Mouse (Mus musculus): ENCODE data around the gene Stat5b. TPM values are rescaled to one million over a fixed set of nuclear protein-coding genes. Genes with fewer than 3 reads are reported as not detected.
"Not testable (repeated sequence)": the region's sequence is repeated elsewhere in the genome, so short reads cannot be mapped to it uniquely, and the experiment has no call there.

Gene Stat5b
- polyA plus RNA-seq, 1 experiment from 2014 or later = 19.8 TPM

DNA sequence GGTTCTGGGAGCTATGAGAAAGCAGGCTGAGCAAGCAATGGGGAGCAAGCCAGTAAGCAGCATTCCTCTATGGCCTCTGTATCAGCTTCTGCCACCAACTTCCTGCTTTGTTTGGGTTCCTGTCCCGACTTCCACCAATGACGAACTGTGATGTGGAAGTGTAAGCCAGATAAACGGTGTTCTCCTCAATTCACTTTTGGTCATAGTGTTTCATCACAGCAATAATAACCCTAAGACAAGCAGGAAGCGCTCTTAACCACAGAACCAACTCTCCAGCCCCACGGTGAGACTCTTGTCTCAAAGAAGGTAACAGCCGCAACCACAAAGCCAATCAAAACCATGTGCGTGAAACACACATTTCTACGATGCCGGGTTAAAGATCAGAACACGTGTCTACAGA, 46.1 kb downstream of the Stat5b start:
- peaks cover 31% of the 10 kb centered on the region; the same call in 1 of the 2 replicates for H3K36me3 ChIP-seq (ENCODE audit: control insufficient read depth, insufficient read depth, low read length)
- no peak overlapping the region for H3K4me2 ChIP-seq (replicated peaks; ENCODE audit: low read depth, low read length)
- H3K9ac ChIP-seq (ENCODE audit: low read depth, low read length) = no peak overlapping the region
- H3K27me3 ChIP-seq (ENCODE audit: control insufficient read depth, insufficient read depth, low read length) = no peaks in the 10 kb centered on the region
- no peak overlapping the region for H3K4me3 ChIP-seq (ENCODE audit: low read length)
- ATAC-seq (ENCODE audit: low FRiP score, low TSS enrichment) = no peak
- H3K27ac ChIP-seq (ENCODE audit: low read depth, low read length) = no peak overlapping the region
- 96% methylated on average over 10 of the region's 10 CpGs for WGBS
- no peaks in the 10 kb centered on the region for H3K4me1 ChIP-seq (ENCODE audit: control insufficient read depth, insufficient read depth, low read length)
- H3K9me3 ChIP-seq (ENCODE audit: control insufficient read depth, low read length) = no peaks in the 10 kb centered on the region

DNA sequence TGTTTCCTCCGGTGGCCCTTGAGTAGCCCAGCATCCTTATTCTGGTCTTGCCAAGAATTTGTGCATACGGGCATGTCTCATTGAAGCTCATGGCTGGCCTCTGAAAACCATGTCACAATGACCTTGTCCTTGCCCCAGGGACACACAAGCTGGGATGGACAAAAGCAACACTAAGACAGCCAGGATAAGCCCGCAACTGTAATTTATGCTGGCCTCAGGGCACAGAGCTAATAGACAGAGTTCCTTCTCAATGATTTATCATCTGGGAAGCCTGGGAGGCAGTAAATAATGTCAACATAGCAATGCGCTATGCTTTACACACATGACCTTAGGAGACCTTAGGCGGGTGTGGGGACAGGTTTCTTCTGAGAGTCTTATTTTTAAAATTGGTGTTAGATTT, 51.1 kb downstream of the Stat5b start:
- no peaks in the 10 kb centered on the region for H3K4me1 ChIP-seq (ENCODE audit: control insufficient read depth, insufficient read depth, low read length)
- H3K9ac ChIP-seq (ENCODE audit: low read depth, low read length) = no peak overlapping the region
- no peaks in the 10 kb centered on the region for H3K9me3 ChIP-seq (ENCODE audit: control insufficient read depth, low read length)
- no peak overlapping the region for H3K4me2 ChIP-seq (replicated peaks; ENCODE audit: low read depth, low read length)
- no peak overlapping the region for H3K4me3 ChIP-seq (ENCODE audit: low read length)
- H3K27ac ChIP-seq (ENCODE audit: low read depth, low read length) = no peak overlapping the region
- WGBS = 45% methylated on average over 5 of the region's 5 CpGs
- H3K27me3 ChIP-seq (ENCODE audit: control insufficient read depth, insufficient read depth, low read length) = no peaks in the 10 kb centered on the region
- no peak for ATAC-seq (ENCODE audit: low FRiP score, low TSS enrichment)
- H3K36me3 ChIP-seq (ENCODE audit: control insufficient read depth, insufficient read depth, low read length) = peaks cover 35% of the 10 kb centered on the region; the same call in 1 of the 2 replicates

DNA sequence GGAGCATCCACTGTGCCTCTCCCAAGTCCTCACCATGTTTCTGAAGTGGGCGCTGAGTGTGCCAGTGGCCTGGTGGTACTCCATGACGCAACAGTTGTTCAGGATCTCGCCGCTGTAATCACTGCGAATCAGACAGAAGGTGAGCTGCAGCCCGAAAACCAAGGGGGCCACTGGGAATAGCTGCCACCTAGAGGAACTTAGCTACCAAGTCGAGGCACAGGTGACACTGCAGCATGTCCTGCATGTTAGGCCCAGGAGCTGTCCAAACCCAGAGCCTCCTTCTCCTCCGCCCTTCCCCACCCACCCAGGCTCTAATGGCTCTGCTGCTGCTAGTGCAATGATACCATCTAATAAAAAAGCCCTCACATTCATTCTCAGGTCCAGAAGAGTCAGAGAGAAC, 53.9 kb downstream of the Stat5b start:
- ATAC-seq (ENCODE audit: low FRiP score, low TSS enrichment) = no peak
- 66% methylated on average over 8 of the region's 8 CpGs for WGBS
- H3K36me3 ChIP-seq (ENCODE audit: control insufficient read depth, insufficient read depth, low read length) = peaks cover 24% of the 10 kb centered on the region; the same call in 1 of the 2 replicates

DNA sequence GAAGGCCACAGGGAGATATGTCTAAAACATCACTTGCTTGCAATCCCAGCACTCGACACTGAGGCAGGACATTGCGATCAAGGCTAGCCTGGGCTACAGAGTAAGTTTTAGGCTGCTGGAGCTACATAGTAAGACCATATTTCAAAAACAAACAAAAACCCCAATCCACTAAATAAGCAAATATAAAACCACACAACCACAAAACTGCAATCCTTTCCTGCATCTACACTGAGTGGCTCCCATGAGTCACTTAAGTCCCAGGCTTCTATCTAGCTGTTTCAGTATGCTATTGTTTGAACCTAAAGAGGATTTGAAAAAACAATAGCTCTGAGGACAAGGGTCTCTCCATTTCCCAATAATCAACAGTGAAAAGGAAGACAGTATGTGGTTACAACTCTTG, 55.1 kb downstream of the Stat5b start:
- Histone ChIP-seq H3K36me3 (ENCODE audit: control insufficient read depth, insufficient read depth, low read length) (peaks cover 16% of the 10 kb centered on the region; the same call in 1 of the 2 replicates), H3K4me1 (ENCODE audit: control insufficient read depth, insufficient read depth, low read length) (no peaks in the 10 kb centered on the region), H3K27me3 (ENCODE audit: control insufficient read depth, insufficient read depth, low read length) (no peaks in the 10 kb centered on the region), H3K27ac (ENCODE audit: low read depth, low read length) (no peak overlapping the region), H3K9me3 (ENCODE audit: control insufficient read depth, low read length) (no peaks in the 10 kb centered on the region), H3K9ac (ENCODE audit: low read depth, low read length) (no peak overlapping the region), H3K4me2 (replicated peaks; ENCODE audit: low read depth, low read length) (no peak overlapping the region), H3K4me3 (ENCODE audit: low read length) (no peak overlapping the region)
- ATAC-seq (ENCODE audit: low FRiP score, low TSS enrichment) = no peak
- 95% methylated on average over 2 of the region's 2 CpGs for WGBS

More for the DNA sequence above, 53.9 kb downstream of the Stat5b start:
- no peak overlapping the region for H3K4me2 ChIP-seq (replicated peaks; ENCODE audit: low read depth, low read length)
- no peaks in the 10 kb centered on the region for H3K27me3 ChIP-seq (ENCODE audit: control insufficient read depth, insufficient read depth, low read length)
- H3K4me3 ChIP-seq (ENCODE audit: low read length) = no peak overlapping the region
- no peaks in the 10 kb centered on the region for H3K9me3 ChIP-seq (ENCODE audit: control insufficient read depth, low read length)
- no peaks in the 10 kb centered on the region for H3K4me1 ChIP-seq (ENCODE audit: control insufficient read depth, insufficient read depth, low read length)
- no peak overlapping the region for H3K9ac ChIP-seq (ENCODE audit: low read depth, low read length)
- H3K27ac ChIP-seq (ENCODE audit: low read depth, low read length) = no peak overlapping the region

DNA sequence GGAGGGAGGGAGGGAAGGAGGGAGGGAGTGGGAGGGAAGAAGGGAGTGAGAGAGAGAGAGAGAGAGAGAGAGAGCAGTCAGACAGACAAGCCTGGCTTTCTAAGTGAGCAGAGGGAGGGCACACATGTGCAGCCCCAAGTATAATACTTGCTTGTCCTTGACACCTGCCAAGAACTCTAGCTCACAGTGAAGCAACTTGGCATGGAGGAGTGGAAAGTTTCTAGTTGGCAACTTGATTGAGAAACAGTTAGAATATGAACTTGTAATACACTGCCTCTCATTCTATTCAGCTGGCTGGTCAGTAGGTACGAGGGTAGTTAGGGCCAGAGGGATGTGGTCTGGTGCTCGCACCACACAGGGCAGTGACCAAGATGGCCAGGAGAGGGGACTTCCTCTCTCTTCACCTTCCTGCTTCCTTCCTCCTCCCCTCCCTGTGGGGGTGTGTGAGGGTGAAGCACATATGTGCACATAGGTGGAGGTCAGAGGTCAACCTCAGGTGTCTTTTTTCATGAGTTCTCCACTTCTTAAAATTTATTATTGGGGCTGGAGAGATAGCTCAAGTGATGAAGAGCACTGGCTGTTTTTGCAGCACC, 59.0 kb downstream of the Stat5b start:
- Histone ChIP-seq H3K27ac (ENCODE audit: low read depth, low read length) (no peak overlapping the region), H3K36me3 (ENCODE audit: control insufficient read depth, insufficient read depth, low read length) (peaks cover 25% of the 10 kb centered on the region; the same call in 1 of the 2 replicates), H3K4me1 (ENCODE audit: control insufficient read depth, insufficient read depth, low read length) (no peaks in the 10 kb centered on the region), H3K9me3 (ENCODE audit: control insufficient read depth, low read length) (no peaks in the 10 kb centered on the region), H3K4me2 (replicated peaks; ENCODE audit: low read depth, low read length) (no peak overlapping the region), H3K9ac (ENCODE audit: low read depth, low read length) (no peak overlapping the region), H3K4me3 (ENCODE audit: low read length) (no peak overlapping the region), H3K27me3 (ENCODE audit: control insufficient read depth, insufficient read depth, low read length) (no peaks in the 10 kb centered on the region)
- 72% methylated on average over 2 of the region's 2 CpGs for WGBS
- ATAC-seq (ENCODE audit: low FRiP score, low TSS enrichment) = no peak

DNA sequence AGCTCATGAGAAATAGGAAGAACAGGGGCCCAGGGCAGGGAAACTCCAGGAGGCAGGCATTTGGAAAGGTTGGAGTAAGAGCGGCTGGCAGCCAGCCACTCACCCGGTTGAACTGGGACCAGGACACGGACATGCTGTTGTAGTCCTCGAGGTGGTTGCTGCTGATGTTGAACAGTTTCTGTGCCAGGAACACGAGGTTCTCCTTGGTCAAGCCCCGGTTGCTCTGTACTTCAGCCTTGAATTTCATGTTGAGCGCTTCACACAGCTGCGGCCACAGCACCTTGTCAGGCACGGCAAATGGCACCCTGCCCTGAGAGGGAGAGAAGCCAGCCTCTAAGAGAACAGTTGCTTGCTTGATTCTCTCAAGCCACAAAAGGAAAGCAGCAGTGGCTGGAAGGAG, 59.9 kb downstream of the Stat5b start:
- not testable (repeated sequence) for H3K27ac ChIP-seq (ENCODE audit: low read depth, low read length); H3K4me1 ChIP-seq (ENCODE audit: control insufficient read depth, insufficient read depth, low read length); H3K9ac ChIP-seq (ENCODE audit: low read depth, low read length); H3K4me2 ChIP-seq (replicated peaks; ENCODE audit: low read depth, low read length); H3K4me3 ChIP-seq (ENCODE audit: low read length); H3K27me3 ChIP-seq (ENCODE audit: control insufficient read depth, insufficient read depth, low read length); H3K9me3 ChIP-seq (ENCODE audit: control insufficient read depth, low read length); ATAC-seq (ENCODE audit: low FRiP score, low TSS enrichment)
- peaks cover 21% of the 10 kb centered on the region; the same call in 1 of the 2 replicates for H3K36me3 ChIP-seq (ENCODE audit: control insufficient read depth, insufficient read depth, low read length)
- WGBS = 88% methylated on average over 9 of the region's 9 CpGs

DNA sequence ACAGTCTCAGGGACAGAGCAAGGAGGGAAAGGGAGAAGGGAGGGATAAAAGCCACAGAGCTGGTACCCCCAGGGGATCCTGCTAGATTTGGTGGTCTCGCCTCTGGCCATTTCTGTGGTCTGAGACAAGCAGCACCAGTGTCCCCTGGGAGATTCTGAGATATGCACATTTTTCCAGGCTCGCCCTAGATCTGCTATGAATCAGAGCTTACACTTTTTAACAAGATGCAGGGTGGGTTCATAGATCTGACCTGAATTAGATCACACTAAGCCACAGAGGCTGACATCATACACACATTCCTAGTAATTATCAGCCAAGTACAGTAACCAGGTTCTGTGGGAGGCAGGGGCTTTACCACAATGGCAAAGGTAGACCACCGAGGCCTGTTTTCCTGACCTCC, 60.8 kb downstream of the Stat5b start:
- no peak overlapping the region for H3K9ac ChIP-seq (ENCODE audit: low read depth, low read length)
- H3K4me2 ChIP-seq (replicated peaks; ENCODE audit: low read depth, low read length) = no peak overlapping the region
- no peaks in the 10 kb centered on the region for H3K9me3 ChIP-seq (ENCODE audit: control insufficient read depth, low read length)
- H3K27ac ChIP-seq (ENCODE audit: low read depth, low read length) = no peak overlapping the region
- no peak for ATAC-seq (ENCODE audit: low FRiP score, low TSS enrichment)
- H3K4me3 ChIP-seq (ENCODE audit: low read length) = no peak overlapping the region
- WGBS = 89% methylated on average over 3 of the region's 3 CpGs
- peaks cover 23% of the 10 kb centered on the region; the same call in 1 of the 2 replicates for H3K36me3 ChIP-seq (ENCODE audit: control insufficient read depth, insufficient read depth, low read length)
- no peaks in the 10 kb centered on the region for H3K4me1 ChIP-seq (ENCODE audit: control insufficient read depth, insufficient read depth, low read length)
- no peaks in the 10 kb centered on the region for H3K27me3 ChIP-seq (ENCODE audit: control insufficient read depth, insufficient read depth, low read length)

DNA sequence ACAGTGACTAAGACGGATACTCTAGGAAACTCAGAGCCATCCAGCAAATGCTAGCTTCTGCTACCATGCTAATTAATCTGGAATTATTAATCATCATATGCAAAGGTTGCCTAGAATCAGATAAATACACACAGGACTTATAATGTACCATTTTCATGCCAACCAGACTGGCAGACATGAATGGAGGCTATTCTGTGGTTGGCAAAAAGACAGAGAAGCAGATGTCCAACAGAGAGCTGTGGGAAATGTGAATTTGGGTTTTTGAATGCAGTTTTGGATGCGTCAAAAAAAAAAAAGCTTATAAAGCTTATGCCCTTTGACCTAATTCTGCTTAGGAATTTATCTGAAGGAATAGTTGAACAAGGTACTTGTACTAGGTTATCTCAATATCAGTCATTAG, 64.8 kb downstream of the Stat5b start:
- H3K4me2 ChIP-seq (replicated peaks; ENCODE audit: low read depth, low read length) = no peak overlapping the region
- no peak for ATAC-seq (ENCODE audit: low FRiP score, low TSS enrichment)
- no peaks in the 10 kb centered on the region for H3K27me3 ChIP-seq (ENCODE audit: control insufficient read depth, insufficient read depth, low read length)
- no peaks in the 10 kb centered on the region for H3K9me3 ChIP-seq (ENCODE audit: control insufficient read depth, low read length)
- no peak overlapping the region for H3K9ac ChIP-seq (ENCODE audit: low read depth, low read length)
- no peak overlapping the region for H3K4me3 ChIP-seq (ENCODE audit: low read length)
- H3K36me3 ChIP-seq (ENCODE audit: control insufficient read depth, insufficient read depth, low read length) = peaks cover 37% of the 10 kb centered on the region
- WGBS = 99% methylated on average over 2 of the region's 2 CpGs
- no peak overlapping the region for H3K27ac ChIP-seq (ENCODE audit: low read depth, low read length)
- no peaks in the 10 kb centered on the region for H3K4me1 ChIP-seq (ENCODE audit: control insufficient read depth, insufficient read depth, low read length)

DNA sequence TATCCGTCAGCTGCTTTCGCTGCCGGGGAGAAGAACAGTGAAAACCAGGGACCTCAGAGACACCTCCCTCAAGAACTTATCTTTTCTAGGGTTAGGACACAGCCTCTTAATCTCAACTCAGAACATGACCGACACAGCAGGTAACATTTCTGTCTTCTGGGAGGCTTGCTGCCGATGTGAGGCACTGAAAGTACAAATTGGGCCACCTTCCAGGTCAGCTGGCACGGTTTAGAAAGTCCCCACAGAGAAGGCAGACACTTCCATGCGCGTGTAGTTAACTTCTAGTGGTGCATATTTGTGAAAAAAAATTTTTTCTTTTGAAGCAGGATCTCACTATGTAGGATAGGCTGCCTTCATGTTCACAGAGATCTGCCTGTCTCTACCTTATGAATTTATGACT, 66.2 kb downstream of the Stat5b start:
- Histone ChIP-seq H3K36me3 (ENCODE audit: control insufficient read depth, insufficient read depth, low read length) (peaks cover 31% of the 10 kb centered on the region), H3K27me3 (ENCODE audit: control insufficient read depth, insufficient read depth, low read length) (no peaks in the 10 kb centered on the region), H3K4me3 (ENCODE audit: low read length) (no peak overlapping the region), H3K9me3 (ENCODE audit: control insufficient read depth, low read length) (no peaks in the 10 kb centered on the region), H3K4me1 (ENCODE audit: control insufficient read depth, insufficient read depth, low read length) (no peaks in the 10 kb centered on the region), H3K4me2 (replicated peaks; ENCODE audit: low read depth, low read length) (no peak overlapping the region), H3K27ac (ENCODE audit: low read depth, low read length) (no peak overlapping the region), H3K9ac (ENCODE audit: low read depth, low read length) (no peak overlapping the region)
- WGBS = 90% methylated on average over 8 of the region's 8 CpGs
- ATAC-seq (ENCODE audit: low FRiP score, low TSS enrichment) = no peak
